Mouse (Mus musculus): Measurements from ENCODE around the gene Tbc1d22a. TPM values are rescaled to one million over a fixed set of nuclear protein-coding genes. Genes with fewer than 3 reads are reported as not detected.

Gene Tbc1d22a
- polyA plus RNA-seq, 1 experiment from 2014 or later, result 8.7 TPM

- ATAC-seq (replicated peaks; ENCODE audit: low FRiP score), result no peak
- Histone ChIP-seq H3K9me3 (ENCODE audit: control insufficient read depth, low read length) (no peaks in the 10 kb centered on the region), H3K27ac (ENCODE audit: low read depth, low read length) (no peak overlapping the region), H3K4me1 (replicated peaks; ENCODE audit: control insufficient read depth, insufficient read depth, low read length) (no peaks in the 10 kb centered on the region), H3K27me3 (ENCODE audit: control insufficient read depth, insufficient read depth, low read length) (no peaks in the 10 kb centered on the region), H3K36me3 (ENCODE audit: control insufficient read depth, insufficient read depth, low read length) (no peaks in the 10 kb centered on the region), H3K9ac (ENCODE audit: low read length) (no peak overlapping the region), H3K4me2 (ENCODE audit: low read depth, low read length, severe bottlenecking) (no peak overlapping the region), H3K4me3 (ENCODE audit: low read depth, low read length) (no peak overlapping the region)
- DNase-seq (ENCODE audit: low spot score), result no peak
Measured at GRCm38 (mm10) chr15:86446064-86446463, 231.8 kb downstream of the Tbc1d22a start.

- Histone ChIP-seq H3K36me3 (ENCODE audit: control insufficient read depth, insufficient read depth, low read length) (no peaks in the 10 kb centered on the region), H3K4me2 (ENCODE audit: low read depth, low read length, severe bottlenecking) (no peak overlapping the region), H3K4me3 (ENCODE audit: low read depth, low read length) (no peak overlapping the region), H3K9ac (ENCODE audit: low read length) (no peak overlapping the region), H3K27me3 (ENCODE audit: control insufficient read depth, insufficient read depth, low read length) (no peaks in the 10 kb centered on the region), H3K9me3 (ENCODE audit: control insufficient read depth, low read length) (no peaks in the 10 kb centered on the region), H3K4me1 (replicated peaks; ENCODE audit: control insufficient read depth, insufficient read depth, low read length) (no peaks in the 10 kb centered on the region), H3K27ac (ENCODE audit: low read depth, low read length) (no peak overlapping the region)
- no peak for ATAC-seq (replicated peaks; ENCODE audit: low FRiP score)
- no peak for DNase-seq (ENCODE audit: low spot score)
- 90% methylated on average over 7 of the region's 7 CpGs for WGBS
Measured at GRCm38 (mm10) chr15:86447251-86447650, 233.0 kb downstream of the Tbc1d22a start.

GRCm38 (mm10) chr15:86449236-86449635 lies 235.0 kb downstream of the Tbc1d22a start:
- Histone ChIP-seq H3K36me3 (ENCODE audit: control insufficient read depth, insufficient read depth, low read length) (no peaks in the 10 kb centered on the region), H3K4me2 (ENCODE audit: low read depth, low read length, severe bottlenecking) (no peak overlapping the region), H3K27me3 (ENCODE audit: control insufficient read depth, insufficient read depth, low read length) (no peaks in the 10 kb centered on the region), H3K9ac (ENCODE audit: low read length) (no peak overlapping the region), H3K27ac (ENCODE audit: low read depth, low read length) (no peak overlapping the region), H3K9me3 (ENCODE audit: control insufficient read depth, low read length) (no peaks in the 10 kb centered on the region), H3K4me3 (ENCODE audit: low read depth, low read length) (no peak overlapping the region), H3K4me1 (replicated peaks; ENCODE audit: control insufficient read depth, insufficient read depth, low read length) (no peaks in the 10 kb centered on the region)
- 85% methylated on average over 5 of the region's 5 CpGs for WGBS
- ATAC-seq (replicated peaks; ENCODE audit: low FRiP score) (no peak), DNase-seq (ENCODE audit: low spot score) (no peak)

GRCm38 (mm10) chr15:86449794-86450193 lies 235.5 kb downstream of the Tbc1d22a start:
- no peaks in the 10 kb centered on the region for H3K36me3 ChIP-seq (ENCODE audit: control insufficient read depth, insufficient read depth, low read length)
- H3K4me3 ChIP-seq (ENCODE audit: low read depth, low read length), result no peak overlapping the region
- no peak overlapping the region for H3K4me2 ChIP-seq (ENCODE audit: low read depth, low read length, severe bottlenecking)
- no peaks in the 10 kb centered on the region for H3K27me3 ChIP-seq (ENCODE audit: control insufficient read depth, insufficient read depth, low read length)
- ATAC-seq (replicated peaks; ENCODE audit: low FRiP score), result no peak
- WGBS, result 94% methylated on average over 2 of the region's 2 CpGs
- no peaks in the 10 kb centered on the region for H3K4me1 ChIP-seq (replicated peaks; ENCODE audit: control insufficient read depth, insufficient read depth, low read length)
- H3K9me3 ChIP-seq (ENCODE audit: control insufficient read depth, low read length), result no peaks in the 10 kb centered on the region
- DNase-seq (ENCODE audit: low spot score), result no peak
- no peak overlapping the region for H3K27ac ChIP-seq (ENCODE audit: low read depth, low read length)
- no peak overlapping the region for H3K9ac ChIP-seq (ENCODE audit: low read length)

- Histone ChIP-seq H3K36me3 (ENCODE audit: control insufficient read depth, insufficient read depth, low read length) (no peaks in the 10 kb centered on the region), H3K9ac (ENCODE audit: low read length) (no peak overlapping the region), H3K27ac (ENCODE audit: low read depth, low read length) (no peak overlapping the region), H3K4me3 (ENCODE audit: low read depth, low read length) (no peak overlapping the region), H3K9me3 (ENCODE audit: control insufficient read depth, low read length) (no peaks in the 10 kb centered on the region), H3K4me1 (replicated peaks; ENCODE audit: control insufficient read depth, insufficient read depth, low read length) (0 out of 2 replicates have a peak, but pooled peaks cover 3% of the 10 kb centered on the region), H3K27me3 (ENCODE audit: control insufficient read depth, insufficient read depth, low read length) (no peaks in the 10 kb centered on the region), H3K4me2 (ENCODE audit: low read depth, low read length, severe bottlenecking) (no peak overlapping the region)
- DNase-seq (ENCODE audit: low spot score) (no peak), ATAC-seq (replicated peaks; ENCODE audit: low FRiP score) (no peak)
- 75% methylated on average over 3 of the region's 3 CpGs for WGBS
Measured at GRCm38 (mm10) chr15:86459413-86459812, 245.2 kb downstream of the Tbc1d22a start.

- Histone ChIP-seq H3K4me3 (ENCODE audit: low read depth, low read length) (no peak overlapping the region), H3K36me3 (ENCODE audit: control insufficient read depth, insufficient read depth, low read length) (no peaks in the 10 kb centered on the region), H3K27ac (ENCODE audit: low read depth, low read length) (no peak overlapping the region), H3K27me3 (ENCODE audit: control insufficient read depth, insufficient read depth, low read length) (no peaks in the 10 kb centered on the region), H3K9ac (ENCODE audit: low read length) (no peak overlapping the region), H3K9me3 (ENCODE audit: control insufficient read depth, low read length) (no peaks in the 10 kb centered on the region), H3K4me1 (replicated peaks; ENCODE audit: control insufficient read depth, insufficient read depth, low read length) (0 out of 2 replicates have a peak, but pooled peaks cover 3% of the 10 kb centered on the region), H3K4me2 (ENCODE audit: low read depth, low read length, severe bottlenecking) (no peak overlapping the region)
- WGBS, result 79% methylated on average over 8 of the region's 8 CpGs
- no peak for DNase-seq (ENCODE audit: low spot score)
- no peak for ATAC-seq (replicated peaks; ENCODE audit: low FRiP score)
Measured at GRCm38 (mm10) chr15:86462636-86463035, 248.4 kb downstream of the Tbc1d22a start.

- ATAC-seq (replicated peaks; ENCODE audit: low FRiP score) (no peak), DNase-seq (ENCODE audit: low spot score) (no peak)
- H3K4me1 ChIP-seq (replicated peaks; ENCODE audit: control insufficient read depth, insufficient read depth, low read length), result no peaks in the 10 kb centered on the region
- H3K9me3 ChIP-seq (ENCODE audit: control insufficient read depth, low read length), result no peaks in the 10 kb centered on the region; the same call in 1 of the 2 replicates
- H3K27ac ChIP-seq (ENCODE audit: low read depth, low read length), result no peak overlapping the region
- no peak overlapping the region for H3K4me2 ChIP-seq (ENCODE audit: low read depth, low read length, severe bottlenecking)
- H3K9ac ChIP-seq (ENCODE audit: low read length), result no peak overlapping the region
- H3K36me3 ChIP-seq (ENCODE audit: control insufficient read depth, insufficient read depth, low read length), result no peaks in the 10 kb centered on the region
- H3K27me3 ChIP-seq (ENCODE audit: control insufficient read depth, insufficient read depth, low read length), result no peaks in the 10 kb centered on the region
- H3K4me3 ChIP-seq (ENCODE audit: low read depth, low read length), result no peak overlapping the region
Measured at GRCm38 (mm10) chr15:86468082-86468481, 253.8 kb downstream of the Tbc1d22a start.

- Histone ChIP-seq H3K27ac (ENCODE audit: low read depth, low read length) (no peak overlapping the region), H3K4me2 (ENCODE audit: low read depth, low read length, severe bottlenecking) (no peak overlapping the region), H3K4me3 (ENCODE audit: low read depth, low read length) (no peak overlapping the region), H3K9me3 (ENCODE audit: control insufficient read depth, low read length) (no peaks in the 10 kb centered on the region; the same call in 1 of the 2 replicates), H3K9ac (ENCODE audit: low read length) (no peak overlapping the region), H3K36me3 (ENCODE audit: control insufficient read depth, insufficient read depth, low read length) (no peaks in the 10 kb centered on the region), H3K4me1 (replicated peaks; ENCODE audit: control insufficient read depth, insufficient read depth, low read length) (no peaks in the 10 kb centered on the region), H3K27me3 (ENCODE audit: control insufficient read depth, insufficient read depth, low read length) (no peaks in the 10 kb centered on the region)
- ATAC-seq (replicated peaks; ENCODE audit: low FRiP score) (no peak), DNase-seq (ENCODE audit: low spot score) (no peak)
- WGBS, result 67% methylated on average over 7 of the region's 7 CpGs
Measured at GRCm38 (mm10) chr15:86471136-86471535, 256.9 kb downstream of the Tbc1d22a start.

GRCm38 (mm10) chr15:86473473-86473872 lies 259.2 kb downstream of the Tbc1d22a start:
- no peaks in the 10 kb centered on the region for H3K4me1 ChIP-seq (replicated peaks; ENCODE audit: control insufficient read depth, insufficient read depth, low read length)
- no peaks in the 10 kb centered on the region for H3K36me3 ChIP-seq (ENCODE audit: control insufficient read depth, insufficient read depth, low read length)
- H3K9me3 ChIP-seq (ENCODE audit: control insufficient read depth, low read length), result no peaks in the 10 kb centered on the region; the same call in 1 of the 2 replicates
- ATAC-seq (replicated peaks; ENCODE audit: low FRiP score), result no peak
- WGBS, result 70% methylated on average over 11 of the region's 11 CpGs
- H3K9ac ChIP-seq (ENCODE audit: low read length), result no peak overlapping the region
- H3K27ac ChIP-seq (ENCODE audit: low read depth, low read length), result no peak overlapping the region
- H3K4me2 ChIP-seq (ENCODE audit: low read depth, low read length, severe bottlenecking), result no peak overlapping the region
- no peak overlapping the region for H3K4me3 ChIP-seq (ENCODE audit: low read depth, low read length)
- no peaks in the 10 kb centered on the region for H3K27me3 ChIP-seq (ENCODE audit: control insufficient read depth, insufficient read depth, low read length)
- no peak for DNase-seq (ENCODE audit: low spot score)

Data from forebrain, embryonic 11.5 days (tissue).